Mouse (Mus musculus) MEL (cell line): Measurements from ENCODE around the gene Tyrobp. TPM values are rescaled to one million over a fixed set of nuclear protein-coding genes. Genes with fewer than 3 reads are reported as not detected.

Source experiments
- DNase-seq: peaks from one replicate; pipeline ENCODE4 v3.0.0; 2011; ENCODE audit warnings: low read depth, low spot score
- H3K27ac ChIP-seq: 2 replicates; pipeline ENCODE4 v1.5.1; 2012; ENCODE audit warnings: low read depth, mild to moderate bottlenecking, control low read depth, low read length, moderate library complexity; ENCODE audit not compliant: control insufficient read depth
- H3K27me3 ChIP-seq, 2 experiments: fragments of 150-350 bp in 1 of 2; sonication (generic) in 1 of 2; 2 replicates each; pipeline ENCODE4 v1.6.1; 2012; ENCODE audit warnings: low read length in 2 of 2, mild to moderate bottlenecking in 2 of 2, improper control_type of control experiment in 1 of 2, moderate library complexity in 1 of 2; ENCODE audit not compliant: insufficient read depth in 2 of 2, control insufficient read depth in 1 of 2
- H3K36me3 ChIP-seq, 2 experiments: 2 replicates each; pipeline ENCODE4 v1.6.1; 2012 to 2014; ENCODE audit warnings: low read length in 2 of 2, improper control_type of control experiment in 1 of 2, inconsistent platforms in 1 of 2, mild to moderate bottlenecking in 1 of 2; ENCODE audit not compliant: insufficient read depth in 2 of 2, control insufficient read depth in 1 of 2
- H3K4me1 ChIP-seq, 2 experiments: fragments of 150-350 bp in 1 of 2; sonication (generic) in 1 of 2; 2 replicates each; pipeline ENCODE4 v1.6.1; 2012; ENCODE audit warnings: low read length in 2 of 2, improper control_type of control experiment in 1 of 2, mild to moderate bottlenecking in 1 of 2; ENCODE audit not compliant: insufficient read depth in 2 of 2, control insufficient read depth in 1 of 2
- H3K4me3 ChIP-seq, 2 experiments: fragments of 150-350 bp in 1 of 2; sonication (generic) in 1 of 2; 2 replicates each; pipeline ENCODE4 v1.5.1; 2012; ENCODE audit warnings: low read depth in 2 of 2, low read length in 2 of 2, mild to moderate bottlenecking in 2 of 2, moderate library complexity in 2 of 2, control low read depth in 1 of 2, improper control_type of control experiment in 1 of 2; ENCODE audit not compliant: control insufficient read depth in 1 of 2, insufficient read depth in 1 of 2
- H3K79me2 ChIP-seq: 2 replicates; pipeline ENCODE4 v1.6.1; 2012; ENCODE audit warnings: mild to moderate bottlenecking, low read length, moderate library complexity; ENCODE audit not compliant: control insufficient read depth, poor library complexity, insufficient read depth
- H3K9ac ChIP-seq: 2 replicates; pipeline ENCODE4 v1.6.1; 2012; ENCODE audit warnings: low read depth, mild to moderate bottlenecking, control low read depth, low read length, moderate library complexity; ENCODE audit not compliant: control insufficient read depth, poor library complexity, severe bottlenecking
- H3K9me3 ChIP-seq: fragments of 150-350 bp; sonication (generic); replicated peaks from 2 replicates; pipeline ENCODE4 v1.6.1; 2012; ENCODE audit warnings: mild to moderate bottlenecking, low read length, improper control_type of control experiment, moderate library complexity; ENCODE audit not compliant: insufficient read depth
- BHLHE40 ChIP-seq: IDR thresholded peaks from 2 replicates; pipeline ENCODE4 v1.6.1; 2012; ENCODE audit warnings: low read depth, mild to moderate bottlenecking, inconsistent platforms, low read length, improper control_type of control experiment, borderline replicate concordance
- CHD1 ChIP-seq: IDR thresholded peaks from 2 replicates; pipeline ENCODE4 v1.6.1; 2012; ENCODE audit warnings: low read depth, mild to moderate bottlenecking, inconsistent platforms, low read length, improper control_type of control experiment
- CHD2 ChIP-seq: IDR thresholded peaks from 2 replicates; pipeline ENCODE4 v1.6.1; 2011; ENCODE audit warnings: low read length, improper control_type of control experiment
- CTCF ChIP-seq, 3 experiments: IDR thresholded peaks in 2 of 3; conservative IDR thresholded peaks in 1 of 3; 2 replicates each; pipeline ENCODE4 v1.5.1; 2011 to 2012; ENCODE audit warnings: low read length in 3 of 3, low read depth in 2 of 3, mild to moderate bottlenecking in 2 of 3, improper control_type of control experiment in 1 of 3, inconsistent platforms in 1 of 3, mixed read lengths in 1 of 3, moderate library complexity in 1 of 3; ENCODE audit not compliant: control insufficient read depth in 1 of 3, insufficient read depth in 1 of 3, poor library complexity in 1 of 3, severe bottlenecking in 1 of 3
- E2F4 ChIP-seq: IDR thresholded peaks from 2 replicates; pipeline ENCODE4 v1.6.1; 2011; ENCODE audit warnings: low read depth, low read length, improper control_type of control experiment, borderline replicate concordance
- ELF1 ChIP-seq: IDR thresholded peaks from 2 replicates; pipeline ENCODE4 v1.6.1; 2014; ENCODE audit warnings: low read depth, mild to moderate bottlenecking, inconsistent platforms, low read length, improper control_type of control experiment, moderate library complexity
- EP300 ChIP-seq, 2 experiments: IDR thresholded peaks; 2 replicates each; pipeline ENCODE4 v1.6.1; 2011; ENCODE audit warnings: improper control_type of control experiment in 2 of 2, low read length in 2 of 2, low read depth in 1 of 2, mild to moderate bottlenecking in 1 of 2
- ETS1 ChIP-seq: IDR thresholded peaks from 2 replicates; pipeline ENCODE4 v1.6.1; 2012; ENCODE audit warnings: low read depth, mild to moderate bottlenecking, inconsistent platforms, low read length, improper control_type of control experiment, moderate library complexity
- GABPA ChIP-seq: IDR thresholded peaks from 2 replicates; pipeline ENCODE4 v1.6.1; 2012; ENCODE audit warnings: low read depth, mild to moderate bottlenecking, inconsistent platforms, low read length, improper control_type of control experiment, moderate library complexity
- GATA1 ChIP-seq: IDR thresholded peaks from 2 replicates; pipeline ENCODE4 v1.6.1; 2011; ENCODE audit warnings: low read depth, low read length, improper control_type of control experiment
- HCFC1 ChIP-seq: IDR thresholded peaks from 2 replicates; pipeline ENCODE4 v1.6.1; 2012; ENCODE audit warnings: low read depth, mild to moderate bottlenecking, inconsistent platforms, low read length, improper control_type of control experiment, moderate library complexity
- JUND ChIP-seq: IDR thresholded peaks from 2 replicates; pipeline ENCODE4 v1.6.1; 2011; ENCODE audit warnings: low read depth, mild to moderate bottlenecking, improper control_type of control experiment, low read length
- KAT2A ChIP-seq: conservative IDR thresholded peaks from 2 replicates; pipeline ENCODE4 v1.6.1; 2012; ENCODE audit warnings: low read depth, low read length, improper control_type of control experiment, inconsistent platforms
- MAFK ChIP-seq: IDR thresholded peaks from 2 replicates; pipeline ENCODE4 v1.6.1; 2011; ENCODE audit warnings: low read depth, mild to moderate bottlenecking, low read length, improper control_type of control experiment, borderline replicate concordance
- MAX ChIP-seq: IDR thresholded peaks from 2 replicates; pipeline ENCODE4 v1.6.1; 2011; ENCODE audit warnings: low read length, improper control_type of control experiment
- MAZ ChIP-seq: IDR thresholded peaks from 2 replicates; pipeline ENCODE4 v1.6.1; 2012; ENCODE audit warnings: low read depth, mild to moderate bottlenecking, inconsistent platforms, low read length, improper control_type of control experiment
- MEF2A ChIP-seq: IDR thresholded peaks from 2 replicates; pipeline ENCODE4 v1.6.1; 2014; ENCODE audit warnings: low read depth, mild to moderate bottlenecking, inconsistent platforms, low read length, improper control_type of control experiment; ENCODE audit not compliant: poor library complexity, insufficient replicate concordance, severe bottlenecking; ENCODE audit errors: extremely low read depth
- MXI1 ChIP-seq: IDR thresholded peaks from 2 replicates; pipeline ENCODE4 v1.6.1; 2011; ENCODE audit warnings: mild to moderate bottlenecking, low read depth, low read length, improper control_type of control experiment
- MYB ChIP-seq: IDR thresholded peaks from 2 replicates; pipeline ENCODE4 v1.6.1; 2011; ENCODE audit warnings: mild to moderate bottlenecking, low read depth, low read length, improper control_type of control experiment
- MYC ChIP-seq: IDR thresholded peaks from 2 replicates; pipeline ENCODE4 v1.6.1; 2011; ENCODE audit warnings: low read depth, mild to moderate bottlenecking, low read length, improper control_type of control experiment, moderate library complexity
- NELFE ChIP-seq: IDR thresholded peaks from 2 replicates; pipeline ENCODE4 v1.6.1; 2011; ENCODE audit warnings: low read depth, low read length, improper control_type of control experiment
- NRF1 ChIP-seq: IDR thresholded peaks from 2 replicates; pipeline ENCODE4 v1.6.1; 2014; ENCODE audit warnings: low read depth, mild to moderate bottlenecking, inconsistent platforms, low read length, improper control_type of control experiment, moderate library complexity; ENCODE audit not compliant: poor library complexity, insufficient read depth, severe bottlenecking
- POLR2AphosphoS2 ChIP-seq: IDR thresholded peaks from 2 replicates; pipeline ENCODE4 v1.6.1; 2011; ENCODE audit warnings: low read length, improper control_type of control experiment
- RAD21 ChIP-seq: IDR thresholded peaks from 2 replicates; pipeline ENCODE4 v1.6.1; 2011; ENCODE audit warnings: mild to moderate bottlenecking, low read depth, low read length, improper control_type of control experiment
- RCOR1 ChIP-seq: IDR thresholded peaks from 2 replicates; pipeline ENCODE4 v1.6.1; 2012; ENCODE audit warnings: low read depth, mild to moderate bottlenecking, inconsistent platforms, low read length, improper control_type of control experiment
- SIN3A ChIP-seq: IDR thresholded peaks from 2 replicates; pipeline ENCODE4 v1.6.1; 2012; ENCODE audit warnings: low read length, improper control_type of control experiment, inconsistent platforms
- SMC3 ChIP-seq: IDR thresholded peaks from 2 replicates; pipeline ENCODE4 v1.6.1; 2011; ENCODE audit warnings: low read depth, low read length, improper control_type of control experiment
- TAL1 ChIP-seq: IDR thresholded peaks from 2 replicates; pipeline ENCODE4 v1.6.1; 2012; ENCODE audit warnings: mild to moderate bottlenecking, inconsistent platforms, low read length, moderate library complexity, mixed read lengths
- TBP ChIP-seq: IDR thresholded peaks from 2 replicates; pipeline ENCODE4 v1.8.0; 2011; ENCODE audit warnings: low read depth, low read length, improper control_type of control experiment
- TCF12 ChIP-seq: IDR thresholded peaks from 2 replicates; pipeline ENCODE4 v1.6.1; 2014; ENCODE audit warnings: low read depth, mild to moderate bottlenecking, inconsistent platforms, low read length, improper control_type of control experiment, moderate library complexity
- UBTF ChIP-seq: IDR thresholded peaks from 2 replicates; pipeline ENCODE4 v1.6.1; 2012; ENCODE audit warnings: low read depth, mild to moderate bottlenecking, inconsistent platforms, low read length, improper control_type of control experiment, moderate library complexity, borderline replicate concordance; ENCODE audit not compliant: insufficient read depth
- USF1 ChIP-seq: IDR thresholded peaks from 2 replicates; pipeline ENCODE4 v1.6.1; 2014; ENCODE audit warnings: low read depth, mild to moderate bottlenecking, inconsistent platforms, low read length, improper control_type of control experiment, moderate library complexity
- USF2 ChIP-seq, 2 experiments: IDR thresholded peaks; 2 replicates each; pipeline ENCODE4 v1.6.1; 2011 to 2012; ENCODE audit warnings: improper control_type of control experiment in 2 of 2, low read length in 2 of 2, borderline replicate concordance in 1 of 2, inconsistent platforms in 1 of 2, low read depth in 1 of 2, mild to moderate bottlenecking in 1 of 2; ENCODE audit not compliant: insufficient read depth in 1 of 2
- ZC3H11A ChIP-seq: IDR thresholded peaks from 2 replicates; pipeline ENCODE4 v1.6.1; 2012; ENCODE audit warnings: low read depth, mild to moderate bottlenecking, inconsistent platforms, low read length, improper control_type of control experiment
- ZKSCAN1 ChIP-seq: IDR thresholded peaks from 2 replicates; pipeline ENCODE4 v1.6.1; 2012; ENCODE audit warnings: low read depth, mild to moderate bottlenecking, inconsistent platforms, low read length, improper control_type of control experiment, moderate library complexity
- ZMIZ1 ChIP-seq: IDR thresholded peaks from 2 replicates; pipeline ENCODE4 v1.6.1; 2012; ENCODE audit warnings: low read depth, mild to moderate bottlenecking, inconsistent platforms, low read length, improper control_type of control experiment, moderate library complexity
- ZNF384 ChIP-seq: IDR thresholded peaks from 2 replicates; pipeline ENCODE4 v1.6.1; 2012; ENCODE audit warnings: low read depth, mild to moderate bottlenecking, inconsistent platforms, low read length, improper control_type of control experiment
- polyA plus RNA-seq, 2 experiments: library from polyadenylated mRNA; stranded (reverse) in 1 of 2; unstranded in 1 of 2; fragments of >175 nt in 1 of 2; fragments of >200 nt in 1 of 2; gene quantifications; 2 replicates each; pipeline versions ENCODE4 v1.2.1 to v1.2.4; 2012; ENCODE audit warnings: low replicate concordance in 2 of 2, low read depth in 1 of 2; ENCODE audit not compliant: insufficient read length in 2 of 2, insufficient read depth in 1 of 2, missing spikeins in 1 of 2
- total RNA-seq: library from RNA; depleted of rRNA; stranded (reverse); fragments of 300-350 nt; gene quantifications from 2 replicates; pipeline ENCODE4 v1.2.3, GENCODE M21; 2012

Gene Tyrobp
- total and polyA plus RNA-seq, 3 experiments = 2.8 to 13.6 TPM; not detected in 1

DNA sequence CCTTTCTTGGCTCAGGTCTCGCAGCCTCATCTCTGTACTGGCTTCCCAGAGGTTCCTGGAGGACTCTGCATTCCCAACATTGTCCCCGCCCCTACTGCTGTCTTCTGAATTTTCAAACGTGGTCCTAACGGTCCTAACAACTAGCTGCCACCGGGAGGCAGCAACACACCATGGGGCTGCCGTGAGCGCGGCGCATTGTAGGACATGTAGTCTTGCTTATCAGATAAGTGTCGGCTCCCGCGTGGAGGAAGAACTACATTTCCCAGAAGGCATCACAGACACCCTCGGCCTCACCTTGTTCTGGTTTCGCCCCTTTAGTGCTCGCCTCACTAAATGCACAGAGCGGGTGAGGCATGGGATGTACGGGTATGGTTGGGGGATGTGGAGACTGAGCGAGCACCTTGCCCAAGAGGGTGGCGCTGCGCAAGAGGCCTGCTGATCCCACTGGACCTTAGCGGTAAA, 40.0 kb upstream of the Tyrobp start:
- Histone ChIP-seq H3K27ac (no peak overlapping the region), H3K36me3 (peaks cover 0 to 2% of the 10 kb centered on the region in 2 experiments; a peak in 1 of 4 replicates), H3K9me3 (no peaks in the 10 kb centered on the region), H3K4me1 (peaks cover 0 to 4% of the 10 kb centered on the region in 2 experiments; a peak in 1 of 4 replicates), H3K27me3 (peaks cover 0 to 1% of the 10 kb centered on the region in 2 experiments; a peak in 1 of 4 replicates), H3K79me2 (no peaks in the 10 kb centered on the region), H3K4me3 (peak overlapping the region; percentile 54 to 79), H3K9ac (peak overlapping the region; percentile 68)
- DNase-seq = peak; percentile 97
- TF ChIP-seq MAX (peak; percentile 73; the same call in 1 of the 2 replicates), CTCF (IDR thresholded peaks at IDR 0.05 in 2 of 3, conservative IDR thresholded peaks at IDR 0.05 in 1 of 3; ENCODE audit: control insufficient read depth in 1 of 3, insufficient read depth in 1 of 3, low read depth in 2 of 3, low read length in 3 of 3, poor library complexity in 1 of 3, severe bottlenecking in 1 of 3) (peak in 2 of 3 experiments; percentile 88 to 92; a peak in 5 of 6 replicates), MAFK (no peak), ZNF384 (no peak), ETS1 (peak; percentile 20; the same call in 1 of the 2 replicates), KAT2A (peak; percentile 94), GATA1 (peak; percentile 79), MYB (no peak), MEF2A (no peak), CHD1 (no peak), NELFE (peak; percentile 51; the same call in 1 of the 2 replicates), POLR2AphosphoS2 (no peak), GABPA (no peak), CHD2 (no peak), NRF1 (no peak), USF2 (IDR thresholded peaks at IDR 0.05; ENCODE audit: borderline replicate concordance in 1 of 2, insufficient read depth in 1 of 2, low read depth in 1 of 2, low read length in 2 of 2) (no peak), EP300 (IDR thresholded peaks at IDR 0.05; ENCODE audit: low read depth in 1 of 2, low read length in 2 of 2) (no peak), TCF12 (no peak; the same call in 1 of the 2 replicates), RAD21 (peak; percentile 98), MXI1 (peak; percentile 84), TBP (0 out of 2 replicates have a peak, but pooled peaks have one; percentile 31), SMC3 (peak; percentile 99), SIN3A (peak; percentile 92), UBTF (no peak), HCFC1 (peak; percentile 100), BHLHE40 (0 out of 2 replicates have a peak, but pooled peaks have one; percentile 29), ZKSCAN1 (no peak), JUND (no peak), MAZ (peak; percentile 75), ZMIZ1 (no peak), RCOR1 (no peak), ELF1 (peak; percentile 84), ZC3H11A (peak; percentile 90), MYC (peak; percentile 89), E2F4 (no peak), USF1 (peak; percentile 45; the same call in 1 of the 2 replicates), TAL1 (no peak)
